Mouse (Mus musculus) thymus, postnatal 25 days (tissue): Measurements from ENCODE around the gene Acot8.
"Not testable (repeated sequence)": the region's sequence is repeated elsewhere in the genome, so short reads cannot be mapped to it uniquely, and the experiment has no call there.

Experiments used
- DNase-seq: peaks from one replicate; pipeline ENCODE4 v3.0.0; 2022

Gene Acot8

DNA sequence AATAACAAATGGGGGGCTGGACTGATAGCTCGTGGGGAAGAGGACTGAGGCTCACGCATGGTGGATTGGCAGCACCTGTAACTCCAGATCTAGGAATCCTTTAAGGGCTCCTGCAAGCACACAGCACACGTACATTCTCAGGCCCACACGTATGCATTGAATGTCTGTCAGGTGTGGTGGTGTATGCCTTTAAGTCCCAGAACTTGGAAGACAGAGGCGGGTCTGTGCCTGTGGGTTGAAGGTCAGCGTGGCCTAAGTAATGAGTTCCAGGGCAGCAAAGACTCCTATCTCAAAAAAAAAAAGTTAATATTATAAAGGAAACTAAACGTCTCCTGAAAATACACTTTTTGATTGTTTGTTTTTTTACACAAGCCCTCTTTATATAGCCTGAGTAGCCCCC lies 1.9 kb upstream of the Acot8 start:
- DNase-seq, result no peak

DNA sequence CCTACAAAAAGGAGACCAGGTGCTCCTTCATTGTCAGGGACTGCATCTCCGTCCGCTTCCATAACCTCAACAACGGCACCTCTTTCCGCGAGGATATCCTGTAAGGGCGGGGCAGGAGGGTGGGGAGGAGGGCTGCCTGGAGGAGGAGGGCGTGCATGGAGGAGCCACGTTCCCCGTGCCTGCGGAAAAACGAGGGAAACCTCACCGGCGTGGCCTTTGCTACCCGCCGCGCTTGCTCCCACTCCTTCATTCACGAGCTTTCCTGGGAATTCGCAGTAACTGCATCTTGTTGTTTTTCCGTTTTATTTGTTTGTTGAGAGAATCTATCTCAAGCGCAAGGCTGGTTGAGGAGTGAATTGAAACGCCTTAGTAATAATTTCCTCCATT lies 643 bp upstream of the Acot8 start:
- no peak for DNase-seq

DNA sequence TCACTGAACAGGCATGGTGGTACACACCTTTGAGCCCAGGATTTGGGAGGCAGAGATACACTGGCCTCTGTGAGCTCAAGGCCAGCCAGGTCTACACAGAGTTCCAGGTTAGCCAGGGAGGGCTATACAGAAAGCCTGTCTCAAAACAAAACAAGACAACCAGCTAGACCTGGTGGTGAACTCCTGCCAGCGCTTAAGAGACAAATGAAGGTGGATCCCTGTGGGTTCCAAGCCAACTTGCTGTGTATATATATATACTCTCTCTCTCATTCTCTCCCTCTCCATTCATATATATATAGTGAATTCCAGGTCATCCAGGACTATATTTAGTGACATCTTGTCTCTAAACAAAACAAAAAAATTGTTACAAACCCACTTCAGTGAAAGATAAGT lies 765 bp downstream of the Acot8 start:
- DNase-seq, result no peak

DNA sequence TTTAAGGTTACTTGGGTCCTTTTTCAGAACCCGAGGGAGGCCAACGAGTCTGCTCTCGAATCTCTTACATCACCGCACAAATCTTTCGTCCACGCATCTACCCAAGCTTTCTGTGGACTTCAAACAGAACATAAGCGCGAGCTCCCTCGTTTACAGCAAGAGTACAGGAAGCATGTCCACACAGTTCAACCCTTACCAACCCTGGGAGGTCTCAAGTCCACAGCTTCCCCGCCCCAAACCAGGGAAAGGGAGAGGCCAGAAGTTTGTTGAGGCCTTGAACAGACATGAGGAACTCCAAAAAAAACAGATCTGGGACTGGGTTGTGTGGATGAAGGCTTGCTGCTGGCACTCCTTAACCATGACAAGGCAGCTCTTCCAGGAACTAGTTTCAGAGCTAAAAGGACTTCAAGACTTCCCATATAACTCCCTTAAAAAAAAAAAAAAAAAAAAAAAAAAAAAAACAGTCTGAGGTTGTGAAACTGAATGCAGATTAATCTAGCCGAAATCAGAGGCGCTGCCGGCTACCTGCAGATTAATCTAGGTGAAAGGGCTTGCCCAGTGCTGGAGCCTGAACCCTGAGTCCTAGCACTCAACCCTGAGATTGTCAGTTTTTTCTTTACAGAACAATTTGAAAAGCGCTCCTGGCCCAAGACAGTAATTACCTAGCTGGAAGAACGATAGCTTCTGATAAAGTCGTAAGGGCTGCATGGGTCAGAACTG lies 1.3 kb downstream of the Acot8 start:
- no peak for DNase-seq

DNA sequence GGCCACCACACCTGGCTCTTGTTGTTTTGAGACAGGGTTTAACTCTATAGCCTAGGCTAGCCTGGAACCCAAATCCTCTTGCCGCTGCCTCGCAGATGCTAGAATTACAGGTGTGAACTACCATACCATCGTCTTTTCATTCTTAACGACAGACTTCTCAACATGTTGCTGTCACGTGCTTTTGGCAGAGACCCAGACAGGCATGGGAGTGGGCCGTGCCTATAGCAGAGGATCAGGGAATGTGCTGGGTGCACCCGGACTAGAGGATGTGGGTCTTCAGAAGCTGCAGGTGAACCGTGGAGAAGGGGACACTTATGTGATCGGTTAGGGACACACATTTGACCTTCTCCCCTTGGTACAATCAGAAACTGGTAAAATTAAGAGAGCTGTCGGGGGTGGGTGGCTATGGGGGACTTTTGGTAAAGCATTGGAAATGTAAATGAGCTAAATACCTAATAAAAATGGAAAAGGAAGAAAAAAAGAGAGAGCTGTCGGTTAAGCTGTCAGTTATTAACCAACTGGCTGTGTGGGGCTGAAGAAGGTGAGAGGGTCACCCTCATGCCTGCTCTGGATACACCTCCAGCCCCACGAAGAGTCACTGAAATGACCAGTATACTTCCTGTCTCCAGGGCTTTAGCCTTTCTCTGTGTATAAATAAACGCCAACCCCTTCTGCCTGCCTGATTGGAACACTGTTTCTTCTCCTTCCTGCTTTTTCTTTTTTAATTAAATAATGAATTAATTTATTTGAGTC lies 4.3 kb downstream of the Acot8 start:
- no peak for DNase-seq

DNA sequence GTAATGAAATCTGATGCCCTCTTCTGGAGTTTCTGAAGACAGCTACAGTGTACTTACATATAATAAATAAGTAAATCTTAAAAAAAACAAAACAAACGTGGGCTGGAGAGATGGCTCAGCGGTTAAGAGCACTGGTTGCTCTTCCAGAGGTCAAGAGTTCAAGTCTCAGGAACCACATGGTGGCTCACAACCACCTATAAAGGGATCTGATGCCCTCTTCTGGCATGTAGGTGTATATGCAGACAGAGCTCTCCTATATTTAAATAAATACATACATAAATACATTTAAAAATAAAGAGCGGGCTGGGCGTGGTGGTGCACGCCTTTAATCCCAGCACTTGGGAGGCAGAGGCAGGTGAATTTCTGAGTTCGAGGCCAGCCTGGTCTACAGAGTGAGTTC lies 6.1 kb downstream of the Acot8 start:
- not testable (repeated sequence) for DNase-seq

DNA sequence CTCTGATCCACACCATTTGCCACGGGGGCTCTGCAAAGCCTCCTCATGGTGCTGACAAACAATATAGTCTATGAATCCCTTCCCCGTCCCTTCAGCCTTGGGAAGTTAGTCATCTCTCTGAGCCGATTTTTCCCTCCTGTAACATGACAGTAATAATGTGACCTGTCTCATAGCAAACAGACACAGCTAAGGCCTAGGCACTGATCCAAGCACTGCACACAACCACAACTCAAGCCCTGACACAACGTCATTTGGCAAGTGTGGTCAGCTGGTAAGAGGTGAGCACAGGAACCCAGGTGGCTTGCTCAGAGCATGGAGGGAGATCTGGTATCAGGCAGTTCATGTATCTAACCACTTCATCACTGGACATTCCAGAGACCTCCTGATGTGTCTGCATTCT lies 8.8 kb downstream of the Acot8 start:
- no peak for DNase-seq

DNA sequence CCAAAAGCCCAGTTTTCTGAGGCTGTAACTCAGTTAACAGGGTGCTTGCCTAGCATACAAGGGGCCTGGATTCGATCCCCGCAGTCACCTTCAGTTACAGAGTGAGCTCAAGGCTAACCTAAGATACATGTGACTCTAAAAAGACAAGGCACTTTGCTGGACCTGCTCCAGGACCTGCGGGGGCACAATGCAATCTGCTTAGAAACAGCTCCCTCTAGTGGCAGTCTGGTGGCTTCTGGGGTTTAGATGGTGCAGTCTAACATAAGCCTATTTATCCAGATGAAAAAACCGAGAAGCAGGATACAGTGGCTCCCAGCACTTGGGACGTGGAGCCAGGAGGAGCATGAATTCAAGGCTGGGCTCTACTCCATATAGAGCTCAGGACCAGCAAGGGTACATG lies 10.4 kb downstream of the Acot8 start:
- DNase-seq, result peak; percentile 66

DNA sequence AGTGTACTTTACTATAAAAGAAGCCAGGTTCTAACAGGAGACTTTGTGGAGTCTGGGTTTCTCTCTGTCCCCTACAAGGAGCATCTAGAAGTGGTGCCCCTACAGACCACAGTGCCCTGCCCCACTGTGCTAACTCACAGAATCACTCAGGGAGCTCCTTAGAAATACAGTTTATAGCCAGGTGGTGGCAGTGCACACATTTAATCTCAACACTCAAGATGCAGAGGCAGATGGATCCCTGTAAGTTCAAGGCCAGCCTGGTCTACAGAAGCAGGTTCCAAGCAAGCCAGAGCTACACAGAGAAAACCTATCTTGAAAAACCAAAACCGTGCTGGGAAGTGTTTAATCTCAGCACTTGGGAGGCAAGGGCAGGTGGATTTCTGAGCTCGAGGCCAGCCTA lies 10.9 kb downstream of the Acot8 start:
- DNase-seq, result no peak

DNA sequence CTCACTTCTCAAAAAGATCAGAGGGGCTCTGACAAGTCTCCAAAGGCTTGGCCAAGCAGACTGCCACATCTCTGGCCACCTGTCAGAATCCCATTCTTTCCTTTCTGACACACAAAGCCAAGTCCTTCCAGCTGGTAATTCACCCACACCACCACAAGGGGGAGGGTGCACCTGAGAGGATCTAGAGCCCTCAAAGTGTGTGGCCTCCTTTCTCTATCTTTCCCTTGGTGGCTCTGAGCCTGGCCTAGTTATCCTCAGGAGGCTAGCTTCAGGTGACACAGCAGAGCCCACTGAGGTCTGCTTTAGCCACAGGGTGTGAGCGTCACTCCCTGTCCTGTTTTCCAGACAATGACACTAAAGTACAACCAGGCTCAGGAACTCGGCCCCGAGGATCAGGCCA lies 11.4 kb downstream of the Acot8 start:
- peak; percentile 66 for DNase-seq

DNA sequence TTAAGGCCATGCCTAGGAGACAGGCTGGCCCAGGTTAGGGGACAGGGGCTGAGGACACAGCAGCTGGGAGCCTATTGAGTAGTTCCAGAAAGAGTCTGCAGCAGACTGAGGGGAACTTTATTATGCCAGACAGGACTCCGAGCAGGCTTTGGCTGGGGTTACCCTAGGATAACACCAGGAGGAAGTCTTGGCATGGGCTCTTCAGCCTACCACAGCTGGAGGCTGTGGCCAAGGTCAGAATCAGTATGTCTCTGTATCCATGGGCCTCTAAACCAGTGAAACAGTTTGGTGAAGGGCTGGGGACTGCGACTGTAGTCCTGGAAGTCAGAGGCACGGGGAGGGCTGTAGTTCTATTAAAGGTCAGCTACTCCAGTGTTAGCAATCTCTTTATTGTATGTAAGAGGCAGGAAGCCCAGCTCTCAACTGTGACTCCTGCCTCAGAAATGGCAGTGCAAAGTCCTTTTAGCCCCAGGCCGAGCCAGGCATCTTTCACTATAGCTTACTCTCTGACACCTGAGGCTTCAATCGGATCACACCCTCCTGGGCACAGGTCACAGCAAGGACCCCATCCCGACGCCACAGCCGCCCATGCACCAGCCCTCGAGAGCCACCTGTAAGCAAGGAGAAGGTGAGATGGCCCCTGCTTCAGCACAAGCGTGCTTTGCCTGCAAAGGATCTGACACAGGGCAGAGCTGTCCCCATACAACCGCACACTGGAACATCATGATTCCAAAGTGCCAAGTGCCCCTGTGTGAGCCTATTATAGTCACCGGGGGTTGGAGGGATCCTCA lies 12.1 kb downstream of the Acot8 start:
- no peak for DNase-seq

DNA sequence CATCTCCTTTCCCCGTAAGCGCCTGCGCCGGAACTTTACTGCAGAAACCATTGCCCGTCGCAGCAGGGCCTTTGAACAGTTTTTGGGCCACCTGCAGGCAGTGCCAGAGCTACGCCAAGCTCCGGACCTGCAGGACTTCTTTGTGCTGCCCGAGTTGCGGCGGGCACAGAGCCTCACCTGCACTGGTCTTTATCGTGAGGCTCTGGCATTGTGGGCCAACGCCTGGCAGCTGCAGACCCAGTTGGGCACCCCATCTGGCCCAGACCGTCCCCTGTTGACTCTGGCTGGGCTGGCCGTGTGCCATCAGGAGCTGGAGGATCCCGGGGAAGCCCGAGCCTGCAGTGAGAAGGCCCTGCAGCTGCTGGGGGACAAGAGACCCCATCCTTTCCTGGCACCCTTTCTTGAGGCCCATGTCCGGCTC lies 12.8 kb downstream of the Acot8 start:
- no peak for DNase-seq

DNA sequence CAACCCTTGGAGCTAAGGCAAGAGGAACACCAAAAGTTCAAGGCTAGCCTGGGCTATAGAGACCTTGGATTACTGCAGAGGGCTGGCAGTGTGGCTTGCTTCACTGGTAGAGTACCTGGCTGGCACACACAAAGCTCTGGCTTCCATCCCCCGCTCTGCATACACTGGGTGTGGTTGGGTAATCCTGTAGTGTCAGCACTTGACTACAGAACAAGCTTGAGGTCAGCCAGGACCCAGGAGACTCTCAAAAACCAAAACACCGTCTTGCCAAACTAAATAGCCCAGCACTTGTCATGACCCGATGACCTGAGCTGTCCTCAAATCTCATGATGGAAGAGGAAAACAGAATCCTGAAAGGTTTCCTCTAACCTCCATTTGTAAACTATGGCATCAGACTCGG lies 14.2 kb downstream of the Acot8 start:
- no peak for DNase-seq

DNA sequence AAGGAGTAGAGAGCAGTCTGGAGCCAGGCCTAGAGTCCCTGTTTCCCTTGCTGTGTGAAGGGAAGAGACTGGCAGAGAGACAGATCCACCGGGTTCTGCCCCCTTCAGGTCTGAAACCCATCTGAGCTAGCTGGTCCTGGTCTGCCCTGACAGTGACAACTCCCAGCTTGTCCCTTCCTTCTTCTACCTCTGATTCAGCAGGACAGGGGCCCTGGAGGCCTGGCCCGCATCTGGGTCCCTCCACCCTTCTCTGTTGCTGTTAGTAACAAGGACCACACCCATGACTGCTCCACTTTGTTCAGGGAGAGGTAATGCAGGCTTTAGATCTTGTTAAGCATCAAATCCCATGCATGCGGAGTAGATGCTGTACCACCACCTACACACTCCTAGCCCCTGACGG lies 16.3 kb downstream of the Acot8 start:
- DNase-seq, result no peak

DNA sequence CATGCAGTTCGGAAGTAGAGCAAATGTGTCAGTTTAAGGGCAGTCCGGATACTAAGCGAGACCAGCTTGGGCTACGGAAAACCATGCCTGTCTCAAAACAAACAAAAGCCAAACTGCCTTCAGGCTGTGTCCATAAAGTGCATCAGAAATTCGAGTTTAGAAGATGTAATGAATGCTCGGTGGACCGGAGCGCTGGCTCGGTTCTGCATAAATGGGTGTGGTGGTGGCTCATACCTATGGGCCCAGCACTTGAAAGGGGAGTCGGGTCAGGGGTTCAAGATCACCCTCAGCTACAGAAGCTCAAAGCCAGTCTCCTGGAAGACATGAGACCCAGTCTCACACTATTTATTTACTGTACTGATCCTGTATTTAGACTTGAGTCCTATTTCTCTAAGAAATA lies 16.9 kb downstream of the Acot8 start:
- DNase-seq, result no peak

DNA sequence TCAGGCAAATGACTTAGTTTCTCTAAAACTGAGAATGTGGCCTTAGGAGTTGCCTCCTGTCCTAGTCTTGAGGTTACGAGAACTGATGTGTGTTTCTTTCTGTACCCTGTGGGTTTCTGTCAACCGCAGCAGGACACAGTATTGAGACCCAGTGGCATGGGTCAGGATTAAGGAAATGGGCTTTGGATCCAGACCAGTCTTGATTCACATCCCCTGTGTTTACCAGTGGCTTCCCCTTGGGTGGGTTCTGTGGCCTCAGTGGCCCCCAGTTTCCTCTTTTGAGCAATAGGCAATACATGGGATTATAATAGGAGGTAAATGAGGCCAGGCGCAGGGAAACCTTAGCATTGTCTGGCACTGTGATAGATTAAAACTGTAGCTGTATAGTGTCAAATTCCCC lies 17.6 kb downstream of the Acot8 start:
- DNase-seq, result no peak

DNA sequence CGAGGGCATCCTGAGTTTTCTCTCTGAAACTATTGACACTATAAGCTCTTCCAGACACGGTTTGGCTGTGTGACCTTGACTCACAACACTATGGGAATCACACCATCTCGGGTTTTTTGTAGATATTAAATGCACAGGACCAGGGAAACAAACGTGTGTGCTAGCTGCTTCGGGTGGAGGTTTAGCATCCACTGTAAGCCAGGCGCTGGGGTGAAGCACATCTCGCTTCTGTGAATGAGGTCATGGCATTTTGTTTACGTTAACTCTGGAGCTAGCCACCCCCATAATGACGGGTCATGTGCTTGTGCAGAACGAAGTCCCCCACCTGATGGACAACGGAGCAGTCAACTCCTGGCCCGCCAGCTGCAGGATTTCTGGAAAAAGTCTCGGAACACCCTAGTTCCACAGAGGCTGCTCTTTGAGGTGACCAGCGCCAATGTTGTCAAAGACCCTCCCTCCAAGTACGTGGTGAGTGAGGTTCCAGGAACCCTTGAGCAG lies 18.2 kb downstream of the Acot8 start:
- DNase-seq, result no peak

DNA sequence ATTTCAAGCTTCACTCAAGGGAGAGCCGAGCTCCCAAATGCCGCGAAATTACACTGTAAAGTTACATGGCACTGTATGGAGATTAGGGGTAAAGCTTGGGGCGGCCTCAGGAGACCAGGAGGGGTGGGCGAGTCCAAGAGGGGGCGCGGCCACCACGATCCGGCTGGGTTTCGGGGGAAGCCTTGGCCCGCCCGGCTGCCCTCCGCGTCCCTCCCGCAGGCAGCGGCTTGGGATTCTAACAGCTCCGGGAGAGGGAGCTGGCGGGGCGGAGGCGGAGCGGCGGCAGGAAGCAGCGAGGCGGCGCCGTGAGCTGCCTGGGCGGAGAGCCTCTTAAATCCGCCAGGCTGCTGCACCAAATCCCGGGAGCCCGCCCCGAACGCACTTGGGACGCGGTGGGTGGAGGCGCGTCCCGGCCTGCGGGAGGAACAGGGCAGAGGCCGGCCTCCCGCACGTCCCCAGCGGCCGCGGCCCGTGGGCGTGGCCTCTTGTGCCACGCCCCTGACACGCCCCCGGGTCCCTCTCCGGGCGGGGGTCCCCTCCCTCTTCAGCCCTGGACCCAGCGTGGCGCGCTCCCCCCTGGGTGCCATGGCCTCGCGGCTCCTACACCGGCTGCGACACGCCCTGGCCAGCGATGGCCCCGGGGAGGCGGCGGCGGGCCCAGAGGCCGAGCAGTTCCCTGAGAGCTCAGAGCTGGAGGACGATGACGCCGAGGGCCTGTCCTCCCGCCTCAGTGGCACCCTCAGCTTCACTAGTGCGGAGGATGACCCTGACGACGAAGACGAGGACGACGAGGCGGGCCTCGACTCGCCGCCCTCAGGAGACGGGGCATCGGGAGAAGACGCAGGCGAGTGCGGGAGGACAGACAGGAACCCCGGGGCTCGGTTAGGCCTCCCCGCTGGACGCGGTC lies 18.9 kb downstream of the Acot8 start, which contains the start of gene Snx21:
Gene Snx21 (plus strand): TSS at position 343 of the 907 bp plus-strand sequence.
- DNase-seq, result peak; percentile 69

DNA sequence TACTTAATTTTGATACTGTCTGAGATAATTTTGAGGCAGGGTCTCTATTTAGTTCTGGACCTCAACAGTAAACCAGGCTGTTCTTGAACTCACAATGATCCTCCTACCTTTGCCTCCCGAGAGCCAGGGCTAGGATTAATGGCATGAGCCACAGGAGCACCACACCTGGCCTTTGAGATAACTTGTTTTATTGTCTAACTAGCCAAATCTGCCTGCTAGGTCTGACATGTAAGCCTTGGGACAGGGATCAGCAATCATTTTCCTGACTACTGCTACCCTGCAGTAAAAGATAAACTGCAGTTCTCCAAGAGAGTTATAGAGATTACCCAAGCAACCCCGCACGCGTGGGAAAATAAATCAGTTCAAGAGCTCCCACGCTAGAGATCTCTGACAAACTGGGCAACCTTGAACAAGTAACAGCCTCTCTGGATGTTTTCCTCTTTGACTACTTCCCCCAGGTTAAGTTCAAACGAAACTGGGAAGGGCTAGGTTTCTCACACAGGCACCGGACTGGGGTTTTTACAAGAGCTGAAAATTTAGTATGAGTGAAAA lies 19.7 kb downstream of the Acot8 start:
- DNase-seq, result no peak

DNA sequence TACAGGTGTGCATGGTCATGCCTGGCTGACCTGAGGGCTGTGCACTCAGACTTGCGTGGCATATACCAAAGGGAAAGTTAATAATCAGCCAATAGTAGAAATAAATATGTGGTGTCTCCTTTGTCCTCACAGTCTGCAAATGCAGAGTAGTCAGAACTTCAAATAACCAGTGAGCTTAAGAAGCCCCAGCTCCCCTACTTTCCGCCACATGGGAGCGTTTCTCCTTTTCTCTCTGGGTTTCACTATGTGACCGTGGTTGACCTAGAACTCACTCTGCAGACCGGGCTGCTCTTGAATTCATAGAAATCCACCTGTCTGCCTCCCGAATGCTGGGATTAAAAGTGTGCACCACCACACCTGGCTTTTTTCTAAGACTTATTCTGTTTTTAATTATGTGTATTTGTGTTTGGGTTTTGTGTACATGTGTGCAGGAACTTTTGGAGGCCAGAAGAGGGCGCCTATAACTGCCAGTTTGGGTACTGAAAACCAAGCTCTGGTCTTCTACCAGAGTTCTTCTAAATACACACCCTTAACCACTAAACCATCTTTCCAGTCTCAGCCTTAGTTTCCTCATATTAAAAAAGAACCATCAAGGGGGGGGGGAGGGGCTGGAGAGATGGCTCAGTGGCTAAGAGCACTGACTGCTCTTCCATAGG lies 20.6 kb downstream of the Acot8 start:
- DNase-seq, result no peak

DNA sequence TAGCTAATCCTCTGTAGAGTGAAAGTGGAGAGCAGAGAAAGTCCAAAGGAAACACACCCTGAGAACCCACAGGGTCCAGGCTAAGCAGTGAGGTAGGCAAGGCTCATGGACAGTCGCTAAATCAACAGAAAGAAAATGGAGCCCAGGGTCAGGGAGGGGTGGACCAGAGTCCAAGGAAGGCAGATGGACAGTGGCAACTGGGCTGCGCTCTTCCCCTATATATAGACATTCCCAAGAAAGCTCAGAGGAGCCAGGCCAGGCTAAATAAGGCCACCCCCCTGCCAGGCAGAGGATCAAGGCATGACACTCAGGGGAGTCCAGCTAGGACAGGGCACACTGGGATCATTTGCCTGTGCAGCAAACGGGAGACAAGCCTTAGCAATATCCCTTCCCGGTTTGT lies 22.8 kb downstream of the Acot8 start:
- DNase-seq, result no peak
